Mouse (Mus musculus) midbrain, postnatal 0 days (tissue): ENCODE results near the gene Dmap1. TPM values are rescaled to one million over a fixed set of nuclear protein-coding genes. Genes with fewer than 3 reads are reported as not detected.
A peak's percentile ranks its signal among the peaks of the same experiment; 100 is the strongest.

ENCODE experiments used
- ATAC-seq: fragments of 200-750 bp; cut with Nextera tagmentation; 2 replicates; pipeline ENCODE4 v1.8.0; 2017; ENCODE audit warnings: moderate number of reproducible peaks, mild to moderate bottlenecking, moderate TSS enrichment, moderate library complexity; ENCODE audit not compliant: low FRiP score
- DNase-seq: peaks from one replicate; pipeline ENCODE4 v3.0.0-alpha.2; 2015; ENCODE audit warnings: low spot score
- H3K27ac ChIP-seq: fragments of 300-500 bp; sonication (generic); 2 replicates; pipeline ENCODE4 v1.5.1; 2014; ENCODE audit warnings: low read depth, mild to moderate bottlenecking, low read length, mixed read lengths
- H3K27me3 ChIP-seq: fragments of 300-500 bp; sonication (generic); 2 replicates; pipeline ENCODE4 v1.6.1; 2014; ENCODE audit warnings: low read length, control low read depth, mixed read lengths; ENCODE audit not compliant: insufficient read depth
- H3K36me3 ChIP-seq: fragments of 300-500 bp; sonication (generic); 2 replicates; pipeline ENCODE4 v1.6.1; 2014; ENCODE audit warnings: low read length, control low read depth, mixed read lengths; ENCODE audit not compliant: insufficient read depth
- H3K4me1 ChIP-seq: fragments of 300-500 bp; sonication (generic); 2 replicates; pipeline ENCODE4 v1.6.1; 2014; ENCODE audit warnings: mild to moderate bottlenecking, control low read depth, antibody characterized with exemption, low read length, mixed read lengths; ENCODE audit not compliant: insufficient read depth
- H3K4me2 ChIP-seq: fragments of 300-500 bp; sonication (generic); 2 replicates; pipeline ENCODE4 v1.6.1; 2014; ENCODE audit warnings: low read depth, mild to moderate bottlenecking, low read length, mixed read lengths; ENCODE audit not compliant: poor library complexity, severe bottlenecking
- H3K4me3 ChIP-seq: fragments of 300-500 bp; sonication (generic); 2 replicates; pipeline ENCODE4 v1.5.1; 2014; ENCODE audit warnings: low read depth, mild to moderate bottlenecking, low read length, moderate library complexity
- H3K9ac ChIP-seq: fragments of 300-500 bp; sonication (generic); replicated peaks from 2 replicates; pipeline ENCODE4 v1.6.1; 2014; ENCODE audit warnings: mild to moderate bottlenecking, low read length, moderate library complexity, mixed read lengths; ENCODE audit not compliant: poor library complexity, severe bottlenecking
- H3K9me3 ChIP-seq: fragments of 300-500 bp; sonication (generic); 2 replicates; pipeline ENCODE4 v1.6.1; 2016; ENCODE audit warnings: low read length, control low read depth
- CTCF ChIP-seq: IDR thresholded peaks from 2 replicates; pipeline ENCODE4 v1.5.1; 2016; ENCODE audit warnings: antibody characterized with exemption, mild to moderate bottlenecking
- WGBS: fragments of 180-500 bp; shearing (Covaris S2); extraction: QIAGEN DNeasy Blood & Tissue Kit; methylation state at CpG from one replicate; pipeline ENCODE4 v1.1.7; 2014; 5-methylcytosine and 5-hydroxymethylcytosine counted together
- polyA plus RNA-seq: library from polyadenylated mRNA; unstranded; fragments of >200 nt; fragmentation: Nextera tagmentation; extraction: Ambion mirVana; gene quantifications from 2 replicates; pipeline ENCODE4 v1.2.1, GENCODE M21; 2015
- total RNA-seq: library from RNA; depleted of rRNA; stranded (reverse); fragments of >200 nt; gene quantifications from 2 replicates; pipeline ENCODE4 v1.2.3, GENCODE M21; 2014; rRNA removed

Gene Dmap1
- 62.6 and 69.5 TPM in 2 replicates for total RNA-seq
- polyA plus RNA-seq = 89.7 and 95.1 TPM in 2 replicates

GRCm38 (mm10) chr4:117681931-117682461, at the start of gene Dmap1:
Dmap1 (minus strand) TSS chr4:117682273.
- Histone ChIP-seq H3K4me2 (peak within 1 kb of the TSS; percentile 91), H3K9me3 (no peaks in the 10 kb centered on the region), H3K27me3 (no peaks in the 10 kb centered on the region), H3K27ac (peak within 1 kb of the TSS; percentile 38; the same call in 1 of the 2 replicates), H3K9ac (peak within 1 kb of the TSS; percentile 89), H3K4me3 (peak within 1 kb of the TSS; percentile 88), H3K36me3 (peaks cover 23% of the 10 kb centered on the region; the same call in 1 of the 2 replicates), H3K4me1 (no peaks in the 10 kb centered on the region)
- peak; percentile 47; the same call in 1 of the 2 replicates for TF ChIP-seq CTCF
- peak; percentile 94 for DNase-seq
- WGBS = under 1% methylated on average over 32 of the region's 33 CpGs
- ATAC-seq = peak; percentile 87

GRCm38 (mm10) chr4:117724112-117724511, 42.0 kb upstream of the Dmap1 start, which contains the start of gene Gm12845:
Gm12845 (plus strand) TSS chr4:117724412.
- no peak within 1 kb of the TSS for H3K4me2 ChIP-seq
- 91% methylated on average over 1 of the region's 1 CpGs for WGBS

GRCm38 (mm10) chr4:117713303-117714098, 31.4 kb upstream of the Dmap1 start:
- WGBS = 79% methylated on average over 6 of the region's 6 CpGs
- H3K9ac ChIP-seq = no peak overlapping the region
- H3K4me3 ChIP-seq = no peak overlapping the region
- TF ChIP-seq CTCF = no peak
- H3K36me3 ChIP-seq = no peaks in the 10 kb centered on the region
- no peaks in the 10 kb centered on the region for H3K4me1 ChIP-seq
- no peaks in the 10 kb centered on the region for H3K27me3 ChIP-seq
- H3K9me3 ChIP-seq = no peaks in the 10 kb centered on the region
- no peak overlapping the region for H3K4me2 ChIP-seq
- ATAC-seq (no peak), DNase-seq (no peak)
- no peak overlapping the region for H3K27ac ChIP-seq

More at GRCm38 (mm10) chr4:117724112-117724511, 42.0 kb upstream of the Dmap1 start, which contains the start of gene Gm12845:
- Histone ChIP-seq H3K9ac (no peak within 1 kb of the TSS), H3K4me1 (no peaks in the 10 kb centered on the region), H3K27ac (no peak within 1 kb of the TSS), H3K36me3 (no peaks in the 10 kb centered on the region), H3K27me3 (no peaks in the 10 kb centered on the region), H3K9me3 (no peaks in the 10 kb centered on the region), H3K4me3 (no peak within 1 kb of the TSS)
- DNase-seq (no peak), ATAC-seq (no peak)
- no peak for TF ChIP-seq CTCF

DNA sequence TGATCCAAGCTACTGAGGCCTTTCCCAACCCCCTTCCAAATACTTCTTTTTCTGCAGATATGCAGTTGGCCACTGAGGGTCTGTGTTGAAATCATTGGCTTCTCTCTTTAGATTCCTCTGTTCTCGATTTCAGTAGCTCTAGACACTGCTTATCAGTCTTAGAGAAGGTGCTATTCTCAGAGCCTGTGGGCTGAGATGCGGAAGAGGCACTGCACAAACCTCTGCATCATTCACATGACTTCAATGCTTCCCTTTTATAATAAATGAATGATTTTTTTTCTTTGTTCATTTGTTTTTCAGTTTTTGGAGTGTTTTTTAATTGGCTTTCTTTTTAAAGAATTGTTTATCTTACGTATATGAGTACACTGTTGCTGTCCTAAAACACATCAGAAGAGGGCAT, 30.2 kb upstream of the Dmap1 start:
- Histone ChIP-seq H3K27ac (no peak overlapping the region), H3K4me3 (no peak overlapping the region), H3K36me3 (no peaks in the 10 kb centered on the region), H3K27me3 (no peaks in the 10 kb centered on the region), H3K9me3 (no peaks in the 10 kb centered on the region), H3K4me2 (no peak overlapping the region), H3K4me1 (no peaks in the 10 kb centered on the region), H3K9ac (no peak overlapping the region)
- 82% methylated on average over 3 of the region's 3 CpGs for WGBS
- DNase-seq = no peak
- ATAC-seq = no peak
- no peak for TF ChIP-seq CTCF

DNA sequence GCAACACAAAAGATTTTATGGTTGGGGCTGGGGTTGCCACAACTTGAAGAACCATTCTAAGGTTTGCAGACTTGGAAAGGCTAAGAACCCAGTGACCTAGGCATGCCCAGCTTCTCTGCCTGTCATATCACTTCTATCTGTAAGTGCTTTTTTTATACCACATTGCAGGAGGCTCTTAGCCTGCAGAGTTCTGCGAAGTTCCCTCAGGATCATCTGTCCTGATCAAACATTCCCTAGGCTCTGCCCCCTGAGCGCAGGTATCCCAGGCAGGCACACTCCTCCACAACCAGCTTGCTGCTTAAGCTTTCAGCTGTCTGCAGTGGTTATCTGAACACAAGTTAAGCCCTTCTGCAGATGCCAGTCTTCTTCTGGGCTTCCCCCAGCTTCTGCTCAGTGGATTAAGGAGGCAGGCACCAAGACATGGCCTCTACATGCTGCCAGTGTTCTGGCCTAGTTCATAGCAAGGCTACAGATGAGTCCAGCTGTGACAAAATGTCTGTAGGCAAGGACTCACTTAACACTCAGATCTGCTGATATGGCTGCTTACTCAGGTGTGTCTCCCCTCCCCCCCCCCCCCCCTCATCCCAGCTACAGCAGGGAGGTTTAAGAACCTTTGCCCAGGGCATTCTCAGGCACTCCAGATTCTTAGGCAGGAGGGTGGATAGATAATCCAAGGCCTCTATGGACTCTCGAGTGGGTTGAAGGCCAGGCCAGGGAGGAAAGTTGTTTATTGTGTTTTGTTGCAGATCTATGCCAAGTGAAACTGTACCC, 26.9 kb upstream of the Dmap1 start:
- WGBS = 84% methylated on average over 3 of the region's 3 CpGs
- no peak for TF ChIP-seq CTCF
- Histone ChIP-seq H3K27me3 (no peaks in the 10 kb centered on the region), H3K4me1 (no peaks in the 10 kb centered on the region), H3K4me3 (no peak overlapping the region), H3K4me2 (no peak overlapping the region), H3K36me3 (no peaks in the 10 kb centered on the region), H3K27ac (no peak overlapping the region), H3K9me3 (no peaks in the 10 kb centered on the region), H3K9ac (no peak overlapping the region)
- DNase-seq = no peak
- ATAC-seq = no peak
